ENCODE assay signal across 12 mouse cellular contexts in the genomic region with DNA sequence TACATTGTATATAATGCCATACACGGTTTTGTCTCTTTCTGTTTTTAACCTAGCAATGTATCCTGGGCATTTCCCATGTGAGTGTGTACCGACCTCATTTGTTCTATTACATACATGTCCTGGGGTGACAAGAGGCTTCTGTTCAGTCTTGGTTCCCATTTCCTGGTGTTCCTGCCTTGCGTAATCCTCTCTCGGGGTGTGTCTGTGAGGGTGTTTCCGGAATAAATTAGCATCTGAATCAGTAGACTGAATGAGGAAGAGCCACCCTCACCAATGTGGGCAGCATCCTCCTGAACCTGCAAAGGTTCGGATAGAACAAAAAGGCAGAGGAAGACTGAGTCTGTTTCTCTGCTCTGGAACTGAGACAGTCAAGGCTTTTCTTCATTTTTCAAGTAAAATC.
A peak's percentile ranks its signal among the peaks of the same experiment; 100 is the strongest.
DNase-seq lines count a peak whose midpoint lies in the region; ATAC-seq and TF ChIP-seq lines count a peak whose summit lies in the region.
"Had no signal": no experiment of that assay in that cellular context is flagged by ENCODE, and none has a peak within 500 bp of the region (broad histone marks: within the 10 kb centered on the region; RNA-seq: fewer than 3 reads in every experiment).

No protein-coding gene starts in this region.

- DNase-seq in heart, adult 11 months: peak; percentile 90
- peak; percentile 22 to 44 for DNase-seq in lung, adult 18-20 months
- no peak for DNase-seq in lung, adult 2 months
- peak; percentile 31 for DNase-seq in right cerebral cortex, postnatal 25 days
- DNase-seq in forebrain, embryonic 10.5 days (ENCODE audit: extremely low spot score, low spot score): no peak
- DNase-seq in yolk sac, embryonic 10.5 days (ENCODE audit: low spot score): no peak
- DNase-seq: cerebellum, postnatal 10 days; kidney, postnatal 14 days had no signal

- H3K36me3 ChIP-seq in heart, embryonic 12.5 days: no peaks in the 10 kb centered on the region
- no peaks in the 10 kb centered on the region for H3K36me3 ChIP-seq in forebrain, embryonic 10.5 days (replicated peaks)
- H3K36me3 ChIP-seq: heart, embryonic 13.5 days; hindbrain, embryonic 13.5 days had no signal

- 62% methylated on average over 6 of the region's 6 CpGs for WGBS in heart, embryonic 12.5 days
- WGBS in lung, adult 2 months: 50% methylated on average over 6 of the region's 6 CpGs
- 68% methylated on average over 6 of the region's 6 CpGs for WGBS in forebrain, embryonic 10.5 days

- no peak for TF ChIP-seq POLR2A in lung, adult 2 months (IDR thresholded peaks at IDR 0.05; ENCODE audit: borderline replicate concordance, extremely low read depth, low read depth, low read length)

- H3K9ac ChIP-seq in heart, embryonic 12.5 days: no peak overlapping the region
- H3K9ac ChIP-seq: heart, embryonic 13.5 days; hindbrain, embryonic 13.5 days had no signal

- no peaks in the 10 kb centered on the region for H3K27me3 ChIP-seq in heart, embryonic 12.5 days (replicated peaks)
- no peaks in the 10 kb centered on the region for H3K27me3 ChIP-seq in forebrain, embryonic 10.5 days (ENCODE audit: poor library complexity, severe bottlenecking)
- H3K27me3 ChIP-seq: heart, embryonic 13.5 days; hindbrain, embryonic 13.5 days had no signal

- H3K9me3 ChIP-seq in heart, embryonic 12.5 days (replicated peaks): no peaks in the 10 kb centered on the region
- H3K9me3 ChIP-seq in forebrain, embryonic 10.5 days: no peaks in the 10 kb centered on the region
- H3K9me3 ChIP-seq: heart, embryonic 13.5 days; hindbrain, embryonic 13.5 days had no signal

- H3K4me2 ChIP-seq in heart, embryonic 12.5 days: no peak overlapping the region
- H3K4me2 ChIP-seq: heart, embryonic 13.5 days; hindbrain, embryonic 13.5 days had no signal

- H3K4me3 ChIP-seq in heart, embryonic 12.5 days: no peak overlapping the region
- no peak overlapping the region for H3K4me3 ChIP-seq in lung, adult 2 months (replicated peaks; ENCODE audit: extremely low read depth, low read depth, low read length)
- no peak overlapping the region for H3K4me3 ChIP-seq in forebrain, embryonic 10.5 days
- H3K4me3 ChIP-seq: heart, embryonic 13.5 days; hindbrain, embryonic 13.5 days had no signal

- H3K27ac ChIP-seq in heart, embryonic 12.5 days (ENCODE audit: poor library complexity, severe bottlenecking): no peak overlapping the region
- H3K27ac ChIP-seq in forebrain, embryonic 10.5 days: no peak overlapping the region
- H3K27ac ChIP-seq: heart, embryonic 13.5 days; hindbrain, embryonic 13.5 days had no signal

- no peak for ATAC-seq in heart, embryonic 12.5 days (ENCODE audit: insufficient number of reproducible peaks, low FRiP score)
- ATAC-seq in granulocyte monocyte progenitor cell, adult 5-6 weeks (replicated peaks; ENCODE audit: poor library complexity, severe bottlenecking): peak; percentile 98

- no peak for TF ChIP-seq CTCF in lung, adult 2 months (IDR thresholded peaks at IDR 0.05; ENCODE audit: insufficient read depth, low read length)

- no peaks in the 10 kb centered on the region for H3K4me1 ChIP-seq in heart, embryonic 12.5 days (replicated peaks)
- peaks cover 7% of the 10 kb centered on the region for H3K4me1 ChIP-seq in lung, adult 2 months (ENCODE audit: control insufficient read depth, insufficient read depth, low read length)
- no peaks in the 10 kb centered on the region for H3K4me1 ChIP-seq in forebrain, embryonic 10.5 days
- H3K4me1 ChIP-seq: heart, embryonic 13.5 days; hindbrain, embryonic 13.5 days had no signal

Comparison
In these comparisons a context has a peak if more than half of its experiments do, and no peak if none do; other contexts are left out.
1. DNase-seq: peak in heart, adult 11 months (single experiment), lung, adult 18-20 months (2 of 2) and right cerebral cortex, postnatal 25 days (single experiment); none in lung, adult 2 months (single experiment), forebrain, embryonic 10.5 days (single experiment) and yolk sac, embryonic 10.5 days (single experiment).